In genomic region chr3:98227763-98228162, GRCm38 (mm10) we compare ENCODE assay signal across 15 mouse cellular contexts. TPM values are rescaled to one million over a fixed set of nuclear protein-coding genes. Genes with fewer than 3 reads are reported as not detected.
A peak's percentile ranks its signal among the peaks of the same experiment; 100 is the strongest.
DNase-seq lines count a peak whose midpoint lies in the region; ATAC-seq and TF ChIP-seq lines count a peak whose summit lies in the region.
"Had no signal": no experiment of that assay in that cellular context is flagged by ENCODE, and none has a peak within 500 bp of the region (broad histone marks: within the 10 kb centered on the region; RNA-seq: fewer than 3 reads in every experiment).

No protein-coding gene starts in this region.

- peaks cover 29% of the 10 kb centered on the region for H3K4me1 ChIP-seq in heart, embryonic 13.5 days
- H3K4me1 ChIP-seq in heart, embryonic 12.5 days (replicated peaks), result peaks cover 25% of the 10 kb centered on the region
- no peaks in the 10 kb centered on the region for H3K4me1 ChIP-seq in lung, postnatal 0 days (ENCODE audit: insufficient read depth, low read depth, low read length)
- H3K4me1 ChIP-seq in hindbrain, embryonic 10.5 days (replicated peaks), result peaks cover 4% of the 10 kb centered on the region; the same call in 1 of the 2 replicates

- no peaks in the 10 kb centered on the region for H3K36me3 ChIP-seq in heart, embryonic 13.5 days
- no peaks in the 10 kb centered on the region for H3K36me3 ChIP-seq in heart, embryonic 12.5 days
- no peaks in the 10 kb centered on the region for H3K36me3 ChIP-seq in lung, postnatal 0 days (ENCODE audit: insufficient read depth, low read length)
- H3K36me3 ChIP-seq in hindbrain, embryonic 10.5 days, result no peaks in the 10 kb centered on the region
- H3K36me3 ChIP-seq: embryonic facial prominence, embryonic 10.5 days; G1E; hindbrain, embryonic 15.5 days had no signal

- WGBS in heart, embryonic 13.5 days, result 68% methylated on average over 3 of the region's 3 CpGs
- 72% methylated on average over 3 of the region's 3 CpGs for WGBS in heart, embryonic 12.5 days
- 50% methylated on average over 3 of the region's 3 CpGs for WGBS in lung, postnatal 0 days
- 79% methylated on average over 3 of the region's 3 CpGs for WGBS in hindbrain, embryonic 10.5 days

- H3K9ac ChIP-seq in heart, embryonic 13.5 days, result no peak overlapping the region
- no peak overlapping the region for H3K9ac ChIP-seq in heart, embryonic 12.5 days
- H3K9ac ChIP-seq in lung, postnatal 0 days (replicated peaks; ENCODE audit: low read depth), result no peak overlapping the region
- H3K9ac ChIP-seq: hindbrain, embryonic 15.5 days had no signal

- no peak for TF ChIP-seq EP300 in lung, postnatal 0 days (IDR thresholded peaks at IDR 0.05)

- no peak overlapping the region for H3K27ac ChIP-seq in heart, embryonic 13.5 days (replicated peaks)
- no peak overlapping the region for H3K27ac ChIP-seq in heart, embryonic 12.5 days (ENCODE audit: poor library complexity, severe bottlenecking)
- no peak overlapping the region for H3K27ac ChIP-seq in lung, postnatal 0 days (ENCODE audit: low read length)
- no peak overlapping the region for H3K27ac ChIP-seq in hindbrain, embryonic 10.5 days
- H3K27ac ChIP-seq: embryonic facial prominence, embryonic 10.5 days; hindbrain, embryonic 15.5 days had no signal

- H3K4me3 ChIP-seq in heart, embryonic 13.5 days, result no peak overlapping the region
- H3K4me3 ChIP-seq in heart, embryonic 12.5 days, result no peak overlapping the region
- H3K4me3 ChIP-seq in lung, postnatal 0 days (ENCODE audit: low read depth, low read length), result no peak overlapping the region
- H3K4me3 ChIP-seq in hindbrain, embryonic 10.5 days, result no peak overlapping the region
- H3K4me3 ChIP-seq: embryonic facial prominence, embryonic 10.5 days; gastrocnemius, adult 2 months; hindbrain, embryonic 15.5 days had no signal

- H3K9me3 ChIP-seq in heart, embryonic 13.5 days, result no peaks in the 10 kb centered on the region
- no peaks in the 10 kb centered on the region for H3K9me3 ChIP-seq in heart, embryonic 12.5 days (replicated peaks)
- H3K9me3 ChIP-seq in lung, postnatal 0 days (ENCODE audit: low read length), result no peaks in the 10 kb centered on the region
- no peaks in the 10 kb centered on the region for H3K9me3 ChIP-seq in hindbrain, embryonic 10.5 days
- H3K9me3 ChIP-seq: embryonic facial prominence, embryonic 10.5 days; hindbrain, embryonic 15.5 days had no signal

- TF ChIP-seq CTCF in lung, postnatal 0 days (IDR thresholded peaks at IDR 0.05), result no peak

- ATAC-seq in heart, embryonic 13.5 days (ENCODE audit: extremely low read depth, insufficient number of reproducible peaks, low FRiP score, low TSS enrichment), result no peak
- ATAC-seq in heart, embryonic 12.5 days (ENCODE audit: insufficient number of reproducible peaks, low FRiP score), result no peak
- peak; percentile 79 for ATAC-seq in lung, postnatal 0 days

- H3K27me3 ChIP-seq in heart, embryonic 13.5 days (replicated peaks), result peaks cover 4% of the 10 kb centered on the region; the same call in 1 of the 2 replicates
- 0 out of 2 replicates have a peak, but pooled peaks cover 14% of the 10 kb centered on the region for H3K27me3 ChIP-seq in heart, embryonic 12.5 days (replicated peaks)
- no peaks in the 10 kb centered on the region for H3K27me3 ChIP-seq in lung, postnatal 0 days (replicated peaks; ENCODE audit: insufficient read depth, low read length)
- peaks cover 16% of the 10 kb centered on the region for H3K27me3 ChIP-seq in hindbrain, embryonic 10.5 days (ENCODE audit: insufficient read depth, poor library complexity, severe bottlenecking)
- H3K27me3 ChIP-seq: hindbrain, embryonic 15.5 days had no signal

- DNase-seq in NIH3T3 (ENCODE audit: low read depth), result peak; percentile 4
- peak; percentile 71 for DNase-seq in lung, postnatal 0 days (ENCODE audit: low spot score)
- DNase-seq in lung, postnatal 36 days, result peak; percentile 74
- no peak for DNase-seq in spleen, adult 12 weeks (ENCODE audit: low spot score)
- DNase-seq in hindbrain, embryonic 10.5 days (ENCODE audit: low spot score), result no peak
- no peak for DNase-seq in retina, postnatal 1 day

- H3K4me2 ChIP-seq in heart, embryonic 13.5 days, result peak overlapping the region; percentile 28; the same call in 1 of the 2 replicates
- no peak overlapping the region for H3K4me2 ChIP-seq in heart, embryonic 12.5 days
- no peak overlapping the region for H3K4me2 ChIP-seq in lung, postnatal 0 days (replicated peaks; ENCODE audit: low read depth, low read length)
- H3K4me2 ChIP-seq: hindbrain, embryonic 15.5 days had no signal

RNA-seq across cellular contexts. Expression of gene Reg4, which starts 5.8 kb away (rescaled TPM):
- polyA plus RNA-seq in heart, embryonic 13.5 days (2015; fragmentation: Nextera tagmentation; extraction: Ambion mirVana), result not detected in 2 replicates
- polyA plus RNA-seq in heart, embryonic 12.5 days (2016; fragmentation: Nextera tagmentation; extraction: Ambion mirVana), result not detected in 2 replicates
- not detected in 2 replicates for polyA plus RNA-seq in lung, postnatal 0 days (2015; fragmentation: Nextera tagmentation; extraction: Ambion mirVana)
- not detected in 2 replicates for polyA plus RNA-seq in hindbrain, embryonic 10.5 days (2016; fragmentation: Nextera tagmentation; extraction: Ambion mirVana)
- polyA plus RNA-seq: CD4-positive, CD25-positive, alpha-beta regulatory T cell, adult 4 months; embryonic facial prominence, embryonic 10.5 days; embryonic facial prominence, embryonic 14.5 days; forebrain, embryonic 14.5 days; G1E; hindbrain, embryonic 15.5 days had no signal

RNA-seq across cellular contexts. Expression of gene Hmgcs2, which starts 52.5 kb away (rescaled TPM):
- polyA plus RNA-seq in heart, embryonic 13.5 days (2015; fragmentation: Nextera tagmentation; extraction: Ambion mirVana), result 9.5 and 11.6 TPM in 2 replicates
- 10.0 and 10.7 TPM in 2 replicates for polyA plus RNA-seq in heart, embryonic 12.5 days (2016; fragmentation: Nextera tagmentation; extraction: Ambion mirVana)
- polyA plus RNA-seq in lung, postnatal 0 days (2015; fragmentation: Nextera tagmentation; extraction: Ambion mirVana), result 12.8 and 34.0 TPM in 2 replicates
- polyA plus RNA-seq in hindbrain, embryonic 10.5 days (2016; fragmentation: Nextera tagmentation; extraction: Ambion mirVana), result 2.2 and 3.8 TPM in 2 replicates
- polyA plus RNA-seq: CD4-positive, CD25-positive, alpha-beta regulatory T cell, adult 4 months; G1E had no signal

Comparison
In these comparisons a context has a peak if more than half of its experiments do, and no peak if none do; other contexts are left out.
1. DNase-seq: peak in NIH3T3 (single experiment), lung, postnatal 0 days (single experiment) and lung, postnatal 36 days (single experiment); none in spleen, adult 12 weeks (single experiment), hindbrain, embryonic 10.5 days (single experiment) and retina, postnatal 1 day (single experiment).